Mouse (Mus musculus) kidney, embryonic 14.5 days (tissue): ENCODE results near the gene Fam89b. TPM values are rescaled to one million over a fixed set of nuclear protein-coding genes. Genes with fewer than 3 reads are reported as not detected.

Experiments
- ATAC-seq: fragments of 200-750 bp; cut with Nextera tagmentation; 2 replicates; pipeline ENCODE4 v1.8.0; 2017; ENCODE audit warnings: moderate number of reproducible peaks, mild to moderate bottlenecking, moderate TSS enrichment, moderate library complexity; ENCODE audit not compliant: low FRiP score, low TSS enrichment
- H3K27ac ChIP-seq: fragments of 300-500 bp; sonication (generic); 2 replicates; pipeline ENCODE4 v1.5.1; 2014; ENCODE audit warnings: low read depth, mild to moderate bottlenecking, low read length, moderate library complexity, mixed read lengths
- H3K27me3 ChIP-seq: fragments of 300-500 bp; sonication (generic); 2 replicates; pipeline ENCODE4 v1.6.1; 2014; ENCODE audit warnings: mild to moderate bottlenecking, low read length; ENCODE audit not compliant: control insufficient read depth, insufficient read depth
- H3K36me3 ChIP-seq: fragments of 300-500 bp; sonication (generic); 2 replicates; pipeline ENCODE4 v1.6.1; 2014; ENCODE audit warnings: low read length, mixed read lengths; ENCODE audit not compliant: control insufficient read depth, insufficient read depth
- H3K4me1 ChIP-seq: fragments of 300-500 bp; sonication (generic); 2 replicates; pipeline ENCODE4 v1.6.1; 2014; ENCODE audit warnings: low read length, mixed read lengths; ENCODE audit not compliant: control insufficient read depth, insufficient read depth
- H3K4me2 ChIP-seq: fragments of 300-500 bp; sonication (generic); replicated peaks from 2 replicates; pipeline ENCODE4 v1.6.1; 2014; ENCODE audit warnings: low read depth, mild to moderate bottlenecking, low read length
- H3K4me3 ChIP-seq: fragments of 300-500 bp; sonication (generic); 2 replicates; pipeline ENCODE4 v1.5.1; 2014; ENCODE audit warnings: mild to moderate bottlenecking, low read length
- H3K9ac ChIP-seq: fragments of 300-500 bp; sonication (generic); 2 replicates; pipeline ENCODE4 v1.6.1; 2014; ENCODE audit warnings: low read depth, mild to moderate bottlenecking, low read length, moderate library complexity
- H3K9me3 ChIP-seq: fragments of 300-500 bp; sonication (generic); 2 replicates; pipeline ENCODE4 v1.6.1; 2016; ENCODE audit warnings: low read length; ENCODE audit not compliant: control insufficient read depth
- WGBS: fragments of 180-500 bp; shearing (Covaris S2); extraction: QIAGEN DNeasy Blood & Tissue Kit; methylation state at CpG from one replicate; pipeline ENCODE4 v1.1.7; 2014; 5-methylcytosine and 5-hydroxymethylcytosine counted together
- polyA plus RNA-seq: library from polyadenylated mRNA; unstranded; fragments of >200 nt; fragmentation: Nextera tagmentation; extraction: Ambion mirVana; gene quantifications from 2 replicates; pipeline ENCODE4 v1.2.1, GENCODE M21; 2014

Gene Fam89b
- polyA plus RNA-seq, 1 experiment from 2014 or later: 114 TPM

DNA sequence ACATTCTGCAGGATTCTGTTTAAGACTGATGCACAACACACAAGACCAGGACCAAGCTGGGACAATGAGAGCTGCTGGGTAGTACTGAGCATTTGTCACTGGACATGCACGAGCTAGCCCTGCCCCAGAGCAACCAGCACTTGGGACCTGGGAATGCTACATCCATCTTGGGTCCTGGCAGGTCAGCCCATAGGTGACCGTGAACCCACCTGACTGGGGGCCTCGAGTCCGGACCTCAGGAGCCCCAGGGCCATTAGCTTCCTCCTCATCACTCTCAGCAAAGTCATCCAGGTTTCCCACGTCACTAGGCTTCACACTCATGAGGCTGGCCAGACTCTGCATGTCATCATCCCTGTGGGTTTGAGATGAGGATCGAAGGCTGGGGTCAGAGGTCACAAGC is 8.2 kb downstream of the Fam89b start:
- no peak for ATAC-seq
- H3K36me3 ChIP-seq: peaks cover 39% of the 10 kb centered on the region
- no peak overlapping the region for H3K4me2 ChIP-seq
- no peak overlapping the region for H3K27ac ChIP-seq
- H3K27me3 ChIP-seq: no peaks in the 10 kb centered on the region
- peaks cover 25% of the 10 kb centered on the region for H3K4me1 ChIP-seq
- no peak overlapping the region for H3K4me3 ChIP-seq
- WGBS: 92% methylated on average over 6 of the region's 6 CpGs
- H3K9me3 ChIP-seq: no peaks in the 10 kb centered on the region
- no peak overlapping the region for H3K9ac ChIP-seq

DNA sequence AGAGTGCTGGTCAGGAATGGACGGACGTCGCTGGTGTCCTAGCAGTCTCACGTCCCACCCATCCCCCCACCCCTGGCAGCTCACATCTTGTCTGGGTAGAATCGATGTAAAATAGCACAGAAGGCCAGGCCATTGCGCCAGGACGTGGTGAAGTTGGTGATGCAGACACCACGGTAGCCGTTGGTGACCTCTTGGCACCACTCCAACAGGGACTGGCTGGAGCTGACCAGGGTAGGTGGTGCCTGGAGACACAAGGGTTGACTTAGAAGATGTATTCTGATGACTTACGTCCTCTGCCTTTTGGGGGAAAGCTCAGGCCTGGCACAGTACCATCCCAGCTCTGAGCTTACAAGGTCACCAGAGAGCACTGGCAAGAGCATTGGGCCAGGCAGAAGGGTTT is 12.5 kb downstream of the Fam89b start:
- ATAC-seq: no peak
- 65% methylated on average over 10 of the region's 10 CpGs for WGBS
- no peak overlapping the region for H3K27ac ChIP-seq
- no peak overlapping the region for H3K4me3 ChIP-seq
- H3K36me3 ChIP-seq: peaks cover 33% of the 10 kb centered on the region
- H3K9ac ChIP-seq: no peak overlapping the region
- H3K4me1 ChIP-seq: peaks cover 9% of the 10 kb centered on the region; the same call in 1 of the 2 replicates
- no peaks in the 10 kb centered on the region for H3K9me3 ChIP-seq
- no peak overlapping the region for H3K4me2 ChIP-seq
- H3K27me3 ChIP-seq: no peaks in the 10 kb centered on the region

DNA sequence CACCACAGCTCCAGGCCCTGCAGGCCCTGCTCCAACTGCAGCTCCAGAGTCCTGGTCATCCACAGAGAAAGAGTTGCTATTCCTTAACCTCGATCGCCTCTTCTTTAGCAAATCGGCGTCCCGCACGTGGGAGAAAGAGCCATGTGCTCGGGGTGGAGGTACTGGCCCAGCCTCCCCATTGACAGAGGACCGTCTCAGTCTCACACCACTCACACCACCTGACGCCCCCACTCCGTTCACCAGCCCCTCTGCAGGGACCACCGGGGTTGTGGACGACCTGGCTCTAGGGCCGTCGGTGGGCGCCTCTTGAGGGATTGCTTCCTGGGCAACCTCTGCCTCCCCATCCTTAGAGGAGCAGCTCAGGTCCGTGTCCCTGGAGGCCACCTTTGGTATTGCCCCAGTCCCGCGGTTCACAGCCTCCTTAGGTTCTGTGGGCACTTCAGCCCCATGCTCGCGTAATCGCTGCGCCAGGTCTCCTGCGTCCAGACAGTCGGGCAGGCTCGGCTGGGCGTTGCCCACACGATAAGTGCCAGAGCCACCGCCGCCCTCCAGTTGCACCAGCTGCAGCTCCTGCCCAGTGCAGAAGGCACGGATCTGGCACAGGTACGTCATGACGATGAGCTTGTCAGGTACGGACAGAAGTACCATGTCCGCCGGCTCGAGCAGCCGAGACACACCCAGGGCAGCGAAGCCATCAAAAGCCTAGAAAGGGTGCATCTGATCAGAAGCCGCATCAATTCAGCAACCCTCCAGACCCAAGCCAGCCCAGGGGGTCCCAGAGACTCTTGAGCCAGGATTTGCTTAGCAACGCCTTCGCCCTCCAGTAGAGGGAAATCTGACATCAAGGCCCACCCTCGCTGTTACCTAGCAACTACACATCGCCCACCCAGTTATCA is 13.4 kb downstream of the Fam89b start:
- 22% methylated on average over 43 of the region's 43 CpGs for WGBS
- peak; percentile 56 for ATAC-seq
- H3K4me1 ChIP-seq: peaks cover 9% of the 10 kb centered on the region; the same call in 1 of the 2 replicates
- no peaks in the 10 kb centered on the region for H3K9me3 ChIP-seq
- H3K27me3 ChIP-seq: no peaks in the 10 kb centered on the region
- H3K9ac ChIP-seq: peak overlapping the region; percentile 42; the same call in 1 of the 2 replicates
- H3K27ac ChIP-seq: no peak overlapping the region
- peak overlapping the region; percentile 23 for H3K4me3 ChIP-seq
- H3K36me3 ChIP-seq: peaks cover 24% of the 10 kb centered on the region
- peak overlapping the region; percentile 35 for H3K4me2 ChIP-seq

DNA sequence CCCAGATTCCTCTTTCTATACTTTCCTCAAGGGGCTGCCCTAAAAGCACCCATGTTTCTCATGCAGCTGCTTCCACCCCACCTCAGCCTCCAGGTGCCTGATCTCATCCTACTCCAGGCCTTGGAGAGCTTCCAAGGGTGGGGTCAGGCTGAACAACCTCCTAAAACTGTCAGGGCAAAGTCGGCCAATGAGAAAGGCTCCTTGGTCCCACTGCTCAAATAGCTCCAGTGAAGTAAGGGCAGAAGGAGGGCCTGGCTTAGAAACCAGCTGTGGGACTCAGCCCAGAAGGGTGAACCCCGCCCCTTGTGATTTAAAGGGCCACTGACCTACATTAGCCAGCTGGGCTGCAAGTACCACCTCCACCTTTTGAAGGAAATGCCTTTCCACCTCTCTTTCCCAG is 15.7 kb downstream of the Fam89b start:
- 0 out of 2 replicates have a peak overlapping the region, but pooled peaks have one; percentile 18 for H3K9ac ChIP-seq
- peaks cover 21% of the 10 kb centered on the region for H3K36me3 ChIP-seq
- no peaks in the 10 kb centered on the region for H3K27me3 ChIP-seq
- no peak overlapping the region for H3K4me3 ChIP-seq
- no peaks in the 10 kb centered on the region for H3K9me3 ChIP-seq
- WGBS: 11% methylated on average over 2 of the region's 2 CpGs
- H3K4me1 ChIP-seq: peaks cover 9% of the 10 kb centered on the region; the same call in 1 of the 2 replicates
- peak overlapping the region; percentile 47; the same call in 1 of the 2 replicates for H3K27ac ChIP-seq
- no peak overlapping the region for H3K4me2 ChIP-seq
- ATAC-seq: peak; percentile 77

DNA sequence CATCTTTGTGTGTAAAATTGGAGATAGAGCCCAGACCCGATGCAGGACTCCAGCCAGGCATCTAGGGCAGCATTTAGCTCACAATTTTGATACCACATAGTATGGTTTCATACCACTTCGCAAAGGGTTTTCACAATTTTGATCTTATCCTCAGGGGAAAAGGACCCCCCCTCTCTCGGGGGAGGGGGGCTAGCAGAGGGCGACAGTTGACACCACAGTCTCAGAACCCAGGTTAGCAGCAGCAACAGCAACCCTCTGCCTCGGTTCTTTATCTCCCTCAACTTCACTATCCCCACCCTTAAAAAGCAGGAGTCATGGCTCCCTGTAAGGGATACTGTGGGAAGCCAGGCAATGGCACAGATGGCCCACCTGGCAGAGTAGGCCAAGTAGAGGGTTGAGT is 16.2 kb downstream of the Fam89b start:
- ATAC-seq: no peak
- Histone ChIP-seq H3K4me1 (peaks cover 9% of the 10 kb centered on the region; the same call in 1 of the 2 replicates), H3K27me3 (no peaks in the 10 kb centered on the region), H3K4me3 (no peak overlapping the region), H3K9me3 (no peaks in the 10 kb centered on the region), H3K36me3 (peaks cover 26% of the 10 kb centered on the region), H3K4me2 (no peak overlapping the region), H3K9ac (peak overlapping the region; percentile 18; the same call in 1 of the 2 replicates), H3K27ac (peak overlapping the region; percentile 47; the same call in 1 of the 2 replicates)
- WGBS: 73% methylated on average over 5 of the region's 5 CpGs

DNA sequence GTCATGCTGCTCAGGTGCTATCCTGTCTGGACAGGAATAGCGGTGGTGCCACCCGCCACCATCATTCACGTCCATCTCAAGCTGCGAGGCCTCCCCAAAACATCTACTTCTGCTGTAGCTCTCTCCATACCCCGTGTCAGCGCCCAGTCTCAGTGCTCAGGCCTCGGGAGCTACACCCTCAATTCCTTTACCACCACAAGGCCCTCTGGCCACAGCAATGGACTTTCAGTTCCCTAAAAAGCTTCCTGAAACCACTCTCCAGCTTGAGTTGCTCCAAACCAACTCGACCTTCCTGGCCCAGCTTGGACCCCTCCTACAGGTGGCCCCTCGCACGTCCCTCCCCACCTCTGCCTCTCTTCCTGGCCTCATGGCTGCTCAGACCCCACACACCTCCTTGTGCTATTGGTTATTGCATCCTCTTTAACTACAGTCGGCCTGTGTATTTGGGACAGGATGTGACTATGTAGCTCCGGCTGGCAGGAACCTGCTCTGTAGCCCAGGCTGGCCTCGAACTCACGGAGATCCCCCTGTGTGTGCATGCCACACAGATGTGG is 17.5 kb downstream of the Fam89b start:
- ATAC-seq: no peak
- peaks cover 33% of the 10 kb centered on the region for H3K36me3 ChIP-seq
- H3K9ac ChIP-seq: no peak overlapping the region
- no peaks in the 10 kb centered on the region for H3K27me3 ChIP-seq
- no peak overlapping the region for H3K4me2 ChIP-seq
- H3K9me3 ChIP-seq: no peaks in the 10 kb centered on the region
- peaks cover 9% of the 10 kb centered on the region; the same call in 1 of the 2 replicates for H3K4me1 ChIP-seq
- no peak overlapping the region for H3K27ac ChIP-seq
- WGBS: 92% methylated on average over 14 of the region's 14 CpGs
- no peak overlapping the region for H3K4me3 ChIP-seq

DNA sequence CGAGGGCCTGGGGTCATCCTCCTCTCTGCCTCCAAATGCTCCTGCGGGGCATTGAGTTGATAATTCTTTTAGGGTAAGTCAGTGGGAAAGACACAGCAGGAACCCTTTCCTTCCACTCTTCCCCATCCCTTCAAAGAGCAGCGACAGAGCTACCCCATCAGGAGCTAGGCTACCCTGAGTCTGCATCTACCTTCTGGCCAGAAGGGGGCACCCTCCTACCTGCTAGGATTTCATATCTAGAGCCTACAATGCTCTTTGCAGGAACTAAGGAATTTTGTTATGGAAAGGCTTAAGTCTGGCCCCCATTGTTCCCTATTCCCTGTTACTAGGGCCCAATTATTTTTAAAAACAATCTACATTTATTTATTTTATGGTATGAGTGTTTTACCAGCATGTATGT is 18.2 kb downstream of the Fam89b start:
- no peak for ATAC-seq
- H3K4me1 ChIP-seq: peaks cover 6% of the 10 kb centered on the region; the same call in 1 of the 2 replicates
- no peak overlapping the region for H3K27ac ChIP-seq
- 17% methylated on average over 3 of the region's 3 CpGs for WGBS
- no peaks in the 10 kb centered on the region for H3K9me3 ChIP-seq
- H3K27me3 ChIP-seq: no peaks in the 10 kb centered on the region
- peaks cover 35% of the 10 kb centered on the region for H3K36me3 ChIP-seq
- H3K4me2 ChIP-seq: no peak overlapping the region
- no peak overlapping the region for H3K4me3 ChIP-seq
- H3K9ac ChIP-seq: no peak overlapping the region

DNA sequence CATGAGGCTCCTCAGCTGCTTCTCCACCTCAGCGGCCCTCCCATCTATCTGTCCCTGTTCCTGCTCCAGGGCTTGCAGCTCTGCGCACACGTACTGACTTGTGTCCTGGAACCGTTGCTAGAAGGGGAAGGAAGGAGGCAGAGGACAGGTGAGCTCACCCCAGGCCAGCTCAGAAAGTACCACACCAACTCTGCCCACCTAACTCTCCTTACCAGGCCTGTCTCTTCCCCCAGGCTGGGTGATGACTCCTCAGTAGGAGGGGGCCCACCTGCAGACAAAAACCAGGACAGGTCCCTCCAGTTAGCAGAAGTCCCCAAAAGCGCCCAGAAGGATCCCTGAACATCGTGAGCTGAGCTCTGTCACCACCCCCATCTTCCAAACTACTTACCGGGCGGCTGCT is 18.9 kb downstream of the Fam89b start:
- H3K4me1 ChIP-seq: peaks cover 6% of the 10 kb centered on the region; the same call in 1 of the 2 replicates
- WGBS: 83% methylated on average over 8 of the region's 8 CpGs
- no peak overlapping the region for H3K9ac ChIP-seq
- H3K36me3 ChIP-seq: peaks cover 35% of the 10 kb centered on the region
- ATAC-seq: no peak
- no peak overlapping the region for H3K4me2 ChIP-seq
- H3K9me3 ChIP-seq: no peaks in the 10 kb centered on the region
- no peak overlapping the region for H3K4me3 ChIP-seq
- no peaks in the 10 kb centered on the region for H3K27me3 ChIP-seq
- H3K27ac ChIP-seq: no peak overlapping the region

DNA sequence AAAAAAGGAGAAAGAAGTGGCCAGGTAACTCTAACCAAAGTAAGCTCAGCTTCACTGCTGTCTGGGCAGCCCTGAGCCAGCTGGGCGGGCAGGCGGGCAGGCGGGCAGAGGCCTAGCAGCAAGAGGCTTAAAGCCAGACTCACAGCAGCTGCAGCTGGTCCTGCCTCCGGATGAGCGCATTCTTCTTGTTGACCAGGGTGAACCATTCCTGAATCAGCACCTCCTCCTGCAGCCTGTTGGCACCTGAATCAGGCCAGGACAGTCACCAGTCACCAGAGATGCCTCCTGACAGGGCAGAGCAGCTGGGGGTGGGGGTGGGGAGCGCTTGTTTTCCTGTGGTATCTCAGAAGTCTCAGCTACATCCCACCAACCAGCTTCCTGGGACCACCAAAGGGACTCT is 19.4 kb downstream of the Fam89b start:
- no peak overlapping the region for H3K4me2 ChIP-seq
- H3K27ac ChIP-seq: no peak overlapping the region
- no peak overlapping the region for H3K9ac ChIP-seq
- H3K4me3 ChIP-seq: no peak overlapping the region
- peaks cover 35% of the 10 kb centered on the region for H3K36me3 ChIP-seq
- 91% methylated on average over 6 of the region's 6 CpGs for WGBS
- ATAC-seq: no peak
- H3K4me1 ChIP-seq: peaks cover 11% of the 10 kb centered on the region; the same call in 1 of the 2 replicates
- no peaks in the 10 kb centered on the region for H3K9me3 ChIP-seq
- H3K27me3 ChIP-seq: no peaks in the 10 kb centered on the region
